Mouse (Mus musculus) brain, embryonic 14.5 days (tissue): ENCODE results near the gene Plxdc1. TPM values are rescaled to one million over a fixed set of nuclear protein-coding genes. Genes with fewer than 3 reads are reported as not detected.
"Not testable (repeated sequence)": the region's sequence is repeated elsewhere in the genome, so short reads cannot be mapped to it uniquely, and the experiment has no call there.

Experiments
- DNase-seq: peaks from one replicate; pipeline ENCODE4 v3.0.0-alpha.2; 2011; ENCODE audit warnings: low read depth
- CTCF ChIP-seq: fragments of 200-500 bp; IDR thresholded peaks from 2 replicates; pipeline ENCODE4 v1.5.1; 2012; ENCODE audit warnings: inconsistent platforms, mild to moderate bottlenecking, moderate library complexity, borderline replicate concordance; ENCODE audit not compliant: insufficient read depth, insufficient read length; ENCODE audit errors: extremely low read depth
- POLR2A ChIP-seq: fragments of 200-500 bp; IDR thresholded peaks from 2 replicates; pipeline ENCODE4 v1.6.1; 2012; ENCODE audit warnings: mild to moderate bottlenecking, inconsistent platforms, borderline replicate concordance; ENCODE audit not compliant: poor library complexity, insufficient read depth, insufficient read length, severe bottlenecking; ENCODE audit errors: extremely low read depth
- polyA plus RNA-seq: library from polyadenylated mRNA; depleted of rRNA; stranded (reverse); fragments of >200 nt; gene quantifications from 2 replicates; pipeline ENCODE4 v1.2.3, GENCODE M21; 2012

Plxdc1 gene
- polyA plus RNA-seq, 1 experiment: 0.90 TPM

GRCm38 (mm10) chr11:97949703-97950475 is 36.4 kb downstream of the Plxdc1 start:
- TF ChIP-seq POLR2A (no peak), CTCF (no peak)
- DNase-seq: peak; percentile 86

GRCm38 (mm10) chr11:97947426-97947825 is 38.8 kb downstream of the Plxdc1 start:
- peak; percentile 80; the same call in 1 of the 2 replicates for TF ChIP-seq CTCF
- TF ChIP-seq POLR2A: no peak
- DNase-seq: peak; percentile 51

- DNase-seq: not testable (repeated sequence)
These were observed 40.4 kb downstream of the Plxdc1 start for GRCm38 (mm10) chr11:97945738-97946289.

GRCm38 (mm10) chr11:97945031-97945430 is 41.2 kb downstream of the Plxdc1 start:
- TF ChIP-seq CTCF (no peak), POLR2A (no peak)
- DNase-seq: no peak

- DNase-seq: no peak
- TF ChIP-seq CTCF: no peak
- no peak for TF ChIP-seq POLR2A
These were observed 43.0 kb downstream of the Plxdc1 start for GRCm38 (mm10) chr11:97943256-97943655.

GRCm38 (mm10) chr11:97942420-97943111 is 43.7 kb downstream of the Plxdc1 start:
- TF ChIP-seq POLR2A: no peak
- TF ChIP-seq CTCF: no peak
- DNase-seq: no peak

GRCm38 (mm10) chr11:97937469-97938105 is 48.7 kb downstream of the Plxdc1 start:
- TF ChIP-seq POLR2A: no peak
- TF ChIP-seq CTCF: no peak
- no peak for DNase-seq

GRCm38 (mm10) chr11:97936758-97937157 is 49.5 kb downstream of the Plxdc1 start:
- peak; percentile 53 for DNase-seq

GRCm38 (mm10) chr11:97935913-97936575 is 50.2 kb downstream of the Plxdc1 start:
- no peak for TF ChIP-seq POLR2A
- TF ChIP-seq CTCF: no peak
- DNase-seq: no peak

More at GRCm38 (mm10) chr11:97936758-97937157, 49.5 kb downstream of the Plxdc1 start:
- peak; percentile 67; the same call in 1 of the 2 replicates for TF ChIP-seq CTCF
- no peak for TF ChIP-seq POLR2A

GRCm38 (mm10) chr11:97933553-97933952 is 52.7 kb downstream of the Plxdc1 start:
- no peak for TF ChIP-seq CTCF
- TF ChIP-seq POLR2A: no peak
- no peak for DNase-seq

- TF ChIP-seq POLR2A (no peak), CTCF (no peak)
These were observed 57.3 kb downstream of the Plxdc1 start for GRCm38 (mm10) chr11:97928905-97929304.

More at GRCm38 (mm10) chr11:97928905-97929304, 57.3 kb downstream of the Plxdc1 start:
- no peak for DNase-seq
